Mouse (Mus musculus): ENCODE data around the gene Sox30.

GRCm38 (mm10) chr11:45932771-45933170 lies 47.3 kb upstream of the Sox30 start:
- TF ChIP-seq POLR2A (IDR thresholded peaks at IDR 0.05; ENCODE audit: control insufficient read depth, low read depth, low read length), result no peak
- no peak for TF ChIP-seq CTCF (IDR thresholded peaks at IDR 0.05; ENCODE audit: control insufficient read depth, insufficient read depth, insufficient replicate concordance, low read depth, low read length)

Data from testis, adult 2 months (tissue).